Comparison of ENCODE assay signal across 26 mouse cellular contexts in the genomic region with DNA sequence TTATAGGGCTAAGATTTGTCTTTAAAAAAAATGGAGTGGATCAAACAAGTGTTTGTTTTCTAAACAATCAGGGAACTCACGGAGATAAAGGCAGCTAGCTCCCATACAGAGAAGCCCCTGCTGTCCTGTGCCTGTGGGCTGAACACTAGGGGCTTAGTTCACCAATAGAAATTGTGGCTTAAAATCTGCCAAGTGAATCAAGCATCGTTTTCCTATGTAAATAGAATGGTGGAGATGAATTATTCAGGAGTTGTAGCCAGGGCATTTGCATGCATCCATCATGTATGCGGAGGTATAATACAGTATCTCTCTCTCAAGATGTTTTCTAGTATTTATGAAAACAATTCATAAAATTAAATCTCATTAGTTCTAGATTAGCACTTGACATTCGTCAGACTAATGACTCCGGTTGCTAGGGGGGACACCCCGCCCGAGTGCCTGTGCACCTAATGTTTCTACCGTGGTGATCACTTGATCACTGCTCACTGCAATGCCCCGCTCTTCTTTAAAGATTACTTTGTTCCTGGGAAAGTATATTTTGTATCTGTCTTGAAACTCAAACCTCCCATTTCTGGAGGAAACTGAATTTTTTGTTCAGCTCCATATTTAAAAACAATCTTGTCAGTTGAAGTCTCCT.
DNase-seq lines count a peak whose midpoint lies in the region; ATAC-seq lines count a peak whose summit lies in the region.
"Had no signal": no experiment of that assay in that cellular context is flagged by ENCODE, and none has a peak within 500 bp of the region (broad histone marks: within the 10 kb centered on the region; RNA-seq: fewer than 3 reads in every experiment).

No protein-coding gene starts in this region.

- H3K27me3 ChIP-seq in hindbrain, embryonic 11.5 days (ENCODE audit: control insufficient read depth, insufficient read depth, low read length) = no peaks in the 10 kb centered on the region
- no peaks in the 10 kb centered on the region for H3K27me3 ChIP-seq in hindbrain, embryonic 10.5 days (ENCODE audit: insufficient read depth, poor library complexity, severe bottlenecking)
- no peaks in the 10 kb centered on the region; the same call in 1 of the 2 replicates for H3K27me3 ChIP-seq in forebrain, embryonic 15.5 days
- no peaks in the 10 kb centered on the region for H3K27me3 ChIP-seq in hindbrain, embryonic 15.5 days
- H3K27me3 ChIP-seq in midbrain, embryonic 15.5 days (replicated peaks) = no peaks in the 10 kb centered on the region
- H3K27me3 ChIP-seq: kidney, embryonic 15.5 days; limb, embryonic 12.5 days; liver, embryonic 12.5 days; neural tube, embryonic 13.5 days; stomach, embryonic 15.5 days had no signal

- H3K9me3 ChIP-seq in hindbrain, embryonic 11.5 days (ENCODE audit: control insufficient read depth, low read length) = no peaks in the 10 kb centered on the region
- H3K9me3 ChIP-seq in hindbrain, embryonic 10.5 days = no peaks in the 10 kb centered on the region
- no peaks in the 10 kb centered on the region for H3K9me3 ChIP-seq in forebrain, embryonic 15.5 days
- H3K9me3 ChIP-seq in hindbrain, embryonic 15.5 days = no peaks in the 10 kb centered on the region
- no peaks in the 10 kb centered on the region for H3K9me3 ChIP-seq in midbrain, embryonic 15.5 days
- H3K9me3 ChIP-seq: kidney, embryonic 15.5 days; limb, embryonic 12.5 days; liver, embryonic 12.5 days; neural tube, embryonic 13.5 days; stomach, embryonic 15.5 days had no signal

- H3K9ac ChIP-seq in hindbrain, embryonic 11.5 days (ENCODE audit: low read depth, low read length) = no peak overlapping the region
- no peak overlapping the region for H3K9ac ChIP-seq in forebrain, embryonic 15.5 days (replicated peaks)
- no peak overlapping the region for H3K9ac ChIP-seq in hindbrain, embryonic 15.5 days
- H3K9ac ChIP-seq in midbrain, embryonic 15.5 days = no peak overlapping the region
- H3K9ac ChIP-seq: kidney, embryonic 15.5 days; limb, embryonic 12.5 days; liver, embryonic 12.5 days; neural tube, embryonic 13.5 days; stomach, embryonic 15.5 days had no signal

- DNase-seq in hindbrain, embryonic 11.5 days (ENCODE audit: low spot score) = peak; percentile 26
- no peak for DNase-seq in hindbrain, embryonic 10.5 days (ENCODE audit: low spot score)
- no peak for DNase-seq in adrenal gland, adult 18-20 months (ENCODE audit: low spot score in 2 of 2)
- DNase-seq in adrenal gland, postnatal 14 days = no peak
- DNase-seq: adrenal gland, postnatal 36 days; cerebellum, adult 11-12 months; gastrocnemius, postnatal 10 days; kidney, postnatal 36 days; lung, adult 18-20 months; lung, postnatal 10 days; right cerebral cortex, adult 18-20 months; right cerebral cortex, postnatal 4 days; thymus, adult 2 months; thymus, postnatal 4 days had no signal

- H3K36me3 ChIP-seq in hindbrain, embryonic 11.5 days (ENCODE audit: control insufficient read depth, insufficient read depth, low read length) = no peaks in the 10 kb centered on the region
- H3K36me3 ChIP-seq in hindbrain, embryonic 10.5 days = no peaks in the 10 kb centered on the region
- no peaks in the 10 kb centered on the region for H3K36me3 ChIP-seq in forebrain, embryonic 15.5 days
- no peaks in the 10 kb centered on the region for H3K36me3 ChIP-seq in hindbrain, embryonic 15.5 days
- no peaks in the 10 kb centered on the region for H3K36me3 ChIP-seq in midbrain, embryonic 15.5 days (replicated peaks)
- H3K36me3 ChIP-seq: kidney, embryonic 15.5 days; limb, embryonic 12.5 days; liver, embryonic 12.5 days; neural tube, embryonic 13.5 days; stomach, embryonic 15.5 days had no signal

- no peak overlapping the region for H3K4me3 ChIP-seq in hindbrain, embryonic 11.5 days (ENCODE audit: low read depth, low read length)
- H3K4me3 ChIP-seq in hindbrain, embryonic 10.5 days = no peak overlapping the region
- no peak overlapping the region for H3K4me3 ChIP-seq in forebrain, embryonic 15.5 days
- H3K4me3 ChIP-seq in hindbrain, embryonic 15.5 days = no peak overlapping the region
- no peak overlapping the region for H3K4me3 ChIP-seq in midbrain, embryonic 15.5 days
- H3K4me3 ChIP-seq: kidney, embryonic 15.5 days; limb, embryonic 12.5 days; liver, embryonic 12.5 days; neural tube, embryonic 13.5 days; stomach, embryonic 15.5 days had no signal

- H3K27ac ChIP-seq in hindbrain, embryonic 11.5 days (ENCODE audit: low read depth, low read length) = no peak overlapping the region
- H3K27ac ChIP-seq in hindbrain, embryonic 10.5 days = no peak overlapping the region
- no peak overlapping the region for H3K27ac ChIP-seq in forebrain, embryonic 15.5 days (replicated peaks)
- H3K27ac ChIP-seq in hindbrain, embryonic 15.5 days (replicated peaks) = no peak overlapping the region
- no peak overlapping the region for H3K27ac ChIP-seq in midbrain, embryonic 15.5 days
- H3K27ac ChIP-seq: kidney, embryonic 15.5 days; limb, embryonic 12.5 days; liver, embryonic 12.5 days; neural tube, embryonic 13.5 days; stomach, embryonic 15.5 days had no signal

- no peaks in the 10 kb centered on the region for H3K4me1 ChIP-seq in hindbrain, embryonic 11.5 days (replicated peaks; ENCODE audit: control insufficient read depth, insufficient read depth, low read length)
- peaks cover 33% of the 10 kb centered on the region for H3K4me1 ChIP-seq in hindbrain, embryonic 10.5 days (replicated peaks)
- peaks cover 13% of the 10 kb centered on the region for H3K4me1 ChIP-seq in forebrain, embryonic 15.5 days
- H3K4me1 ChIP-seq in hindbrain, embryonic 15.5 days (replicated peaks) = peaks cover 21% of the 10 kb centered on the region
- peaks cover 26% of the 10 kb centered on the region for H3K4me1 ChIP-seq in midbrain, embryonic 15.5 days
- H3K4me1 ChIP-seq: liver, embryonic 12.5 days; stomach, embryonic 15.5 days had no signal

- 46% methylated on average over 9 of the region's 9 CpGs for WGBS in hindbrain, embryonic 11.5 days
- 62% methylated on average over 9 of the region's 9 CpGs for WGBS in hindbrain, embryonic 10.5 days
- 19% methylated on average over 9 of the region's 9 CpGs for WGBS in forebrain, embryonic 15.5 days
- whole genome bisulfite sequencing in hindbrain, embryonic 15.5 days = 22% methylated on average over 9 of the region's 9 CpGs
- WGBS in midbrain, embryonic 15.5 days = 29% methylated on average over 9 of the region's 9 CpGs

- peak; percentile 78 for ATAC-seq in hindbrain, embryonic 11.5 days (ENCODE audit: low FRiP score)
- ATAC-seq in forebrain, embryonic 15.5 days (replicated peaks) = peak; percentile 70
- 0 out of 2 replicates have a peak, but pooled peaks have one; percentile 30 for ATAC-seq in hindbrain, embryonic 15.5 days (ENCODE audit: low FRiP score, low read depth)
- peak; percentile 78; the same call in 1 of the 2 replicates for ATAC-seq in midbrain, embryonic 15.5 days (replicated peaks)
- ATAC-seq in monocyte, adult 5-6 weeks (replicated peaks; ENCODE audit: insufficient number of reproducible peaks, low FRiP score, low TSS enrichment, poor library complexity, severe bottlenecking) = no peak
- ATAC-seq: CD4-positive, CD25-positive, alpha-beta regulatory T cell, adult 4 months; intestine, postnatal 0 days; liver, embryonic 12.5 days had no signal

- no peak overlapping the region for H3K4me2 ChIP-seq in hindbrain, embryonic 11.5 days (replicated peaks; ENCODE audit: low read depth, low read length)
- H3K4me2 ChIP-seq in forebrain, embryonic 15.5 days (replicated peaks) = no peak overlapping the region
- no peak overlapping the region for H3K4me2 ChIP-seq in hindbrain, embryonic 15.5 days
- H3K4me2 ChIP-seq in midbrain, embryonic 15.5 days = no peak overlapping the region
- H3K4me2 ChIP-seq: heart, embryonic 11.5 days; kidney, embryonic 15.5 days; limb, embryonic 12.5 days; liver, embryonic 12.5 days; neural tube, embryonic 13.5 days; stomach, embryonic 15.5 days had no signal
